Comparison of ENCODE assay signal across 9 mouse cellular contexts in the genomic region with DNA sequence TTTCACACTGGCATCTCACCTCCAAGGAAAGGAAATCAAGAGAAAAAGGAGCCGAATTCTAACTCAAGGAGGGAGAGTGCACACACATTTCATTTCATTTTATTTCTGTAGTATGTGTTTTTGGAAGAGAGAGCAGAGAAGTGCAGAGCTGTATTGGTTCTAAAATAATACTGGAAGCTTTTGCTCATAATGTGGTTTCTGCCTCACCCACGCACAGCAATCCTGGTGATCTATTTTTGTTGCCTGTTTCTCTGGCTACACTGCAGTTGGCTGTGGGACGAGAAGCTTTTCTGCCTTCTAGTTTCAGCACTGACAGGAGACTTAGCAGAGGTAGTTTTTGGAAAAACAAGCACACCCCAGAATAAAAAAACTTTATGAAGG.
A peak's percentile ranks its signal among the peaks of the same experiment; 100 is the strongest.
DNase-seq lines count a peak whose midpoint lies in the region; ATAC-seq and TF ChIP-seq lines count a peak whose summit lies in the region.
"Had no signal": no experiment of that assay in that cellular context is flagged by ENCODE, and none has a peak within 500 bp of the region (broad histone marks: within the 10 kb centered on the region; RNA-seq: fewer than 3 reads in every experiment).

No protein-coding gene starts in this region.

- H3K9me3 ChIP-seq in lung, postnatal 0 days (ENCODE audit: low read length) = no peaks in the 10 kb centered on the region
- H3K9me3 ChIP-seq: embryonic facial prominence, embryonic 12.5 days had no signal

- no peak for TF ChIP-seq EP300 in lung, postnatal 0 days (IDR thresholded peaks at IDR 0.05)

- H3K27me3 ChIP-seq in lung, postnatal 0 days (replicated peaks; ENCODE audit: insufficient read depth, low read length) = no peaks in the 10 kb centered on the region
- H3K27me3 ChIP-seq: embryonic facial prominence, embryonic 12.5 days had no signal

- no peak overlapping the region; the same call in 1 of the 2 replicates for H3K4me2 ChIP-seq in lung, postnatal 0 days (replicated peaks; ENCODE audit: low read depth, low read length)

- no peaks in the 10 kb centered on the region for H3K36me3 ChIP-seq in lung, postnatal 0 days (ENCODE audit: insufficient read depth, low read length)
- H3K36me3 ChIP-seq: embryonic facial prominence, embryonic 12.5 days had no signal

- H3K27ac ChIP-seq in olfactory bulb, adult 2 months (ENCODE audit: insufficient read depth, low read depth, low read length) = peak overlapping the region; percentile 95
- H3K27ac ChIP-seq in lung, postnatal 0 days (ENCODE audit: low read length) = no peak overlapping the region
- H3K27ac ChIP-seq: embryonic facial prominence, embryonic 12.5 days had no signal

- H3K4me3 ChIP-seq in olfactory bulb, adult 2 months (ENCODE audit: insufficient read depth, low read depth, low read length) = no peak overlapping the region
- no peak overlapping the region for H3K4me3 ChIP-seq in lung, postnatal 0 days (ENCODE audit: low read depth, low read length)
- H3K4me3 ChIP-seq: embryonic facial prominence, embryonic 12.5 days had no signal

- ATAC-seq in cerebellum, adult (ENCODE audit: insufficient number of reproducible peaks, low FRiP score, low TSS enrichment) = peak; percentile 46; the same call in 1 of the 2 replicates
- no peak for ATAC-seq in lung, postnatal 0 days

- no peak for TF ChIP-seq CTCF in olfactory bulb, adult 2 months (IDR thresholded peaks at IDR 0.05; ENCODE audit: insufficient read depth, low read depth, low read length)
- no peak for TF ChIP-seq CTCF in lung, postnatal 0 days (IDR thresholded peaks at IDR 0.05)

- TF ChIP-seq POLR2A in olfactory bulb, adult 2 months (IDR thresholded peaks at IDR 0.05; ENCODE audit: insufficient read depth, low read depth, low read length) = no peak

- WGBS in olfactory bulb, adult 2 months = 4% methylated on average over 3 of the region's 3 CpGs
- 40% methylated on average over 3 of the region's 3 CpGs for WGBS in lung, postnatal 0 days

- no peak overlapping the region for H3K9ac ChIP-seq in lung, postnatal 0 days (replicated peaks; ENCODE audit: low read depth)
- H3K9ac ChIP-seq: embryonic facial prominence, embryonic 12.5 days had no signal

- no peak for DNase-seq in cerebellum, postnatal 4 days (ENCODE audit: low spot score in 2 of 2)
- peak; percentile 20 for DNase-seq in brain, embryonic 18.5 days (ENCODE audit: low read depth, low spot score)
- DNase-seq in frontal cortex, postnatal 10 days (ENCODE audit: low spot score in 2 of 2) = peak; percentile 47 to 59
- DNase-seq in layer of hippocampus, adult 9-10 months (ENCODE audit: low spot score) = peak; percentile 63
- no peak for DNase-seq in ovary, postnatal 10 days (ENCODE audit: low spot score)
- DNase-seq in lung, postnatal 0 days (ENCODE audit: low spot score) = no peak

- peaks cover 2% of the 10 kb centered on the region; the same call in 1 of the 2 replicates for H3K4me1 ChIP-seq in olfactory bulb, adult 2 months (ENCODE audit: control insufficient read depth, insufficient read depth, low read length)
- H3K4me1 ChIP-seq in lung, postnatal 0 days (ENCODE audit: insufficient read depth, low read depth, low read length) = no peaks in the 10 kb centered on the region; the same call in 1 of the 2 replicates

Comparison
In these comparisons a context has a peak if more than half of its experiments do, and no peak if none do; other contexts are left out.
1. DNase-seq: peak in brain, embryonic 18.5 days (single experiment), frontal cortex, postnatal 10 days (2 of 2) and layer of hippocampus, adult 9-10 months (single experiment); none in cerebellum, postnatal 4 days (0 of 2), ovary, postnatal 10 days (single experiment) and lung, postnatal 0 days (single experiment).